Mouse (Mus musculus): ENCODE data around the gene Mier1. TPM values are rescaled to one million over a fixed set of nuclear protein-coding genes. Genes with fewer than 3 reads are reported as not detected.

Mier1 gene
- total RNA-seq (2017): 89.1 and 119 TPM in 2 replicates

GRCm38 (mm10) chr4:103114184-103115111 is at the start of gene Mier1, which contains the start of gene Wdr78:
Mier1 (plus strand) TSS chr4:103114390.
Wdr78 (minus strand) TSS chr4:103114555.
- peak; percentile 93 for ATAC-seq (replicated peaks; ENCODE audit: low read depth, poor library complexity, severe bottlenecking)

- no peak for ATAC-seq (replicated peaks; ENCODE audit: low read depth, poor library complexity, severe bottlenecking)
Measured at GRCm38 (mm10) chr4:103064421-103064820, 49.8 kb upstream of the Mier1 start.

- ATAC-seq (replicated peaks; ENCODE audit: low read depth, poor library complexity, severe bottlenecking): 0 out of 2 replicates have a peak, but pooled peaks have one; percentile 25
Measured at GRCm38 (mm10) chr4:103064976-103065375, 49.2 kb upstream of the Mier1 start.

GRCm38 (mm10) chr4:103067906-103068655 is 46.1 kb upstream of the Mier1 start:
- no peak for ATAC-seq (replicated peaks; ENCODE audit: low read depth, poor library complexity, severe bottlenecking)

- no peak for ATAC-seq (replicated peaks; ENCODE audit: low read depth, poor library complexity, severe bottlenecking)
Measured at GRCm38 (mm10) chr4:103070631-103071030, 43.6 kb upstream of the Mier1 start.

- ATAC-seq (replicated peaks; ENCODE audit: low read depth, poor library complexity, severe bottlenecking): no peak
Measured at GRCm38 (mm10) chr4:103085237-103085636, 29.0 kb upstream of the Mier1 start.

- no peak for ATAC-seq (replicated peaks; ENCODE audit: low read depth, poor library complexity, severe bottlenecking)
Measured at GRCm38 (mm10) chr4:103095921-103096320, 18.3 kb upstream of the Mier1 start.

- ATAC-seq (replicated peaks; ENCODE audit: low read depth, poor library complexity, severe bottlenecking): no peak
Measured at GRCm38 (mm10) chr4:103098532-103098931, 15.7 kb upstream of the Mier1 start.

- no peak for ATAC-seq (replicated peaks; ENCODE audit: low read depth, poor library complexity, severe bottlenecking)
Measured at GRCm38 (mm10) chr4:103112651-103113050, 1.5 kb upstream of the Mier1 start.

GRCm38 (mm10) chr4:103113402-103113801 is 788 bp upstream of the Mier1 start:
- no peak for ATAC-seq (replicated peaks; ENCODE audit: low read depth, poor library complexity, severe bottlenecking)

- no peak for ATAC-seq (replicated peaks; ENCODE audit: low read depth, poor library complexity, severe bottlenecking)
Measured at GRCm38 (mm10) chr4:103118888-103119228, 4.7 kb downstream of the Mier1 start.

GRCm38 (mm10) chr4:103119229-103120027 is 5.2 kb downstream of the Mier1 start:
- ATAC-seq (replicated peaks; ENCODE audit: low read depth, poor library complexity, severe bottlenecking): peak; percentile 16; the same call in 1 of the 2 replicates

- ATAC-seq (replicated peaks; ENCODE audit: low read depth, poor library complexity, severe bottlenecking): no peak
Measured at GRCm38 (mm10) chr4:103120028-103120384, 5.8 kb downstream of the Mier1 start.

- ATAC-seq (replicated peaks; ENCODE audit: low read depth, poor library complexity, severe bottlenecking): no peak
Measured at GRCm38 (mm10) chr4:103120395-103120794, 6.2 kb downstream of the Mier1 start.

- ATAC-seq (replicated peaks; ENCODE audit: low read depth, poor library complexity, severe bottlenecking): peak; percentile 17; the same call in 1 of the 2 replicates
Measured at GRCm38 (mm10) chr4:103120874-103121389, 6.7 kb downstream of the Mier1 start.

GRCm38 (mm10) chr4:103123086-103123485 is 8.9 kb downstream of the Mier1 start:
- ATAC-seq (replicated peaks; ENCODE audit: low read depth, poor library complexity, severe bottlenecking): peak; percentile 20

GRCm38 (mm10) chr4:103123606-103124005 is 9.4 kb downstream of the Mier1 start:
- ATAC-seq (replicated peaks; ENCODE audit: low read depth, poor library complexity, severe bottlenecking): no peak

GRCm38 (mm10) chr4:103126533-103126932 is 12.3 kb downstream of the Mier1 start:
- ATAC-seq (replicated peaks; ENCODE audit: low read depth, poor library complexity, severe bottlenecking): no peak

- peak; percentile 58 for ATAC-seq (replicated peaks; ENCODE audit: low read depth, poor library complexity, severe bottlenecking)
Measured at GRCm38 (mm10) chr4:103136946-103137345, 22.8 kb downstream of the Mier1 start.

GRCm38 (mm10) chr4:103146339-103146738 is 32.1 kb downstream of the Mier1 start:
- ATAC-seq (replicated peaks; ENCODE audit: low read depth, poor library complexity, severe bottlenecking): peak; percentile 82
